Mouse (Mus musculus) kidney, postnatal 25 days (tissue): Measurements from ENCODE around the gene Atxn7l1.
"Not testable (repeated sequence)": the region's sequence is repeated elsewhere in the genome, so short reads cannot be mapped to it uniquely, and the experiment has no call there.

ENCODE experiments used
- DNase-seq, 2 experiments: peaks; one replicate each; pipeline ENCODE4 v3.0.0; 2021; ENCODE audit warnings: mixed read lengths in 2 of 2

Gene Atxn7l1

GRCm38 (mm10) chr12:33153850-33154249, 6.4 kb downstream of the Atxn7l1 start:
- no peak for DNase-seq

GRCm38 (mm10) chr12:33154732-33155131, 7.2 kb downstream of the Atxn7l1 start:
- no peak for DNase-seq

GRCm38 (mm10) chr12:33156334-33157018, 9.0 kb downstream of the Atxn7l1 start:
- no peak for DNase-seq

GRCm38 (mm10) chr12:33158256-33158655, 10.8 kb downstream of the Atxn7l1 start:
- DNase-seq: no peak

DNA sequence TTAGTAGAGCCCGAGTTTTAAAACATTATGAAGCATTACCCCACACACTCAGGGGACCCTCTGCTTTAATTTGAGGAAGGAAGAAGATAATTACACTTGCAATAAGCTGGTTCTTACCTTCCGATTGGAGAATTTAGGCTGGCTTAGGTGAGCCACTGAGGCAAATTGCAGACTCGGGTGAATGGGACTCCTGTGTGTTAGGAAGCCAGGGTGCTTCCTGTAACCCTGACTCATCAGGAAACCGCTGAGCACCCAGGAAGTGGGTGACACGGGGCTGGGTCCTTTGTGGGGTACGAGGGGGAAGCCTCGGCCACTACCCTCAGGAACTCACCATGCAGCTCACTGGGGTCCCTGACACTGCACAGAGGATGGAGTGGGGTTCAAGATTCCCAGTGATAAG, 12.9 kb downstream of the Atxn7l1 start:
- no peak for DNase-seq

- peak; percentile 9 to 38 for DNase-seq
Observed at GRCm38 (mm10) chr12:33162541-33162940, 15.0 kb downstream of the Atxn7l1 start.

- DNase-seq: not testable (repeated sequence)
Observed at GRCm38 (mm10) chr12:33164019-33164418, 16.5 kb downstream of the Atxn7l1 start.

GRCm38 (mm10) chr12:33166712-33167111, 19.2 kb downstream of the Atxn7l1 start:
- peak in 1 of 2 experiments; percentile 14 for DNase-seq

DNA sequence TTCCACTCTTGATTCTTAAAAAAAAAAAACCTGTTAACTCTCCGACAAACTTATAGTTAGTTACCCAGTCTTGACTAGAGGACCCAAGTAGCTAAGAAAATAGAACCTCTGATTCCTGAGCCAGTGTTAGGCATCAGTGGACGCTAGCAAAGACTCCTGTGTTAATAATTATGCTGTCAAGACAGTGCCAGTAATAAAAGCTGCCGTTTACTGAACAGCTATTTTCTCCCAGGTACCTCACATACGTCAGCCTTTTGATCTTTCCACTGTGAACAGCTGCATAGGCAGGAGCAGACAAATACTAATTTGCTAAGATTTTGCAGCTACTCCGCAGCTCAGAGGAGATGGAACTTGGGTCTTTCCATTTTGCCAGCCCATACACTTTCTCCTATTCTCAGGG, 20.1 kb downstream of the Atxn7l1 start:
- no peak for DNase-seq

DNA sequence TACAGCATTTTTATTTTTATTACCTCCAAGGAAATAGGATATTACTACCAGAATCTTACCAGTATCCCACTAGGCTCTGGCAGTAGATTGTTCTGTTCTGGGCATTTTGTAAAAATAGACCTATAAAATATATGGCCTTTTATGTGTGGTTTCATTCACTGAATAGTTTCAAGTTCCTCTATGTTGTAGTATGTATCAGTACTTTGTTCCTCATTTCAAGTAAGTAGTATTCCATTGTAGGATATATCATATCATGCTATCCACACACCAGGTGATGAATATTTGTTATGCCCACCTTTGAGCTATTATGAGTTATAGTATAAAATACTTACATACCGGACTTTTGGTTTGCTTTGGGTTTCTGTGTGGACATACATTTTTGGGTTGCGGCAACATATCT, 21.0 kb downstream of the Atxn7l1 start:
- no peak for DNase-seq

DNA sequence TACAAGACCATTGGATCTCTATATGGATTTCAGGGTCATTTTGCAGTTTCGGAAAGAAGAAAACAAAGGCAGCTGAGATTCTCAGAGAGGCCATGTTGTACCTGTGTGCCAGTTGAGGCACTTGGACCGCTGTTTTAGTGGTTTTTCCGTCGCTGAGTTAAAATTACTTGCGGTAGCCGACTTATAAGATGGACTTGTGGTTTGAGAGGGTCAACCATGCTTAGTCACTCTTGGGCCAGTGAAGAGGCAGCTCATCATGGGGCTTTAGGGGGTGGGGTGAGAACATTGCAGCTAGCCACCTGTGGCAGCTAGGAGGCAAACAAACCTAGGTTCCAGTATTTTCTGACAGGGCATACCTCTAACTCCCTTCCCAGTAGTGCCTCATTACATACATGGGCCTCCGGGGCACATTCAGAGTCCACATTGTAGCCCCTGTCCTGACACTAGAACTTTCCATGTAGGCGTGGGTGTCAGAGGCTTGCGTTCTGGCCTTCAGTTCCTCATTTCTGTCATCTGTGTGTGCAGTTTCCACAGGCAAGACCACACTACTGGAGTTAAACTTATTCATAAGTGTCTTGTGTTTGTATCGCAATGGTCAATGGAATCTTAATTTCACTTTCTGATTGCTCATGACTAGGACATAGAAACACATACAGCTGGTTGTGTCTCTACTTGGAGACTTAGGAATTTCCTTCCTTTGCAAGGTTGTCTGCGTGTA, 22.4 kb downstream of the Atxn7l1 start:
- DNase-seq: no peak

- no peak for DNase-seq
Observed at GRCm38 (mm10) chr12:33170822-33171221, 23.3 kb downstream of the Atxn7l1 start.

DNA sequence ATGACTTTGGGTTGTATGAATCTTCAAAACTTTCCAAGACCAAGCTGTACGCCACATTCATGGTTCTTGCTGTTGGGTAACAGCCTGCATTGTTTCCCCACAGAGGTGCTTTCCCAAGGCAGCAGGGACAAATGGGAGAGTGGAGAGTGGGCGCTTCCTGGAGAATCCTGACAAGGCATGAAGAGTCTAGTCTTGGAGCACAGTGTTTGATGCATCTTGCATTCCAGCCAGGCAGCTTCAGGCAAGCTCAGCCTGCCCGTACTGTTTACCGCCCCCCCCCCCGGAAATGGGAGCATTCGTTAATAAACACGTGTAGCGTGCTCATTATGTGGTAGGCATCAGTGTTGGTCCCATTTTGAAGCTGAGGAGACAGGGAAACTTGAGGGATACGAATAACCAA, 25.4 kb downstream of the Atxn7l1 start:
- no peak for DNase-seq

GRCm38 (mm10) chr12:33173720-33174141, 26.2 kb downstream of the Atxn7l1 start:
- DNase-seq: no peak

DNA sequence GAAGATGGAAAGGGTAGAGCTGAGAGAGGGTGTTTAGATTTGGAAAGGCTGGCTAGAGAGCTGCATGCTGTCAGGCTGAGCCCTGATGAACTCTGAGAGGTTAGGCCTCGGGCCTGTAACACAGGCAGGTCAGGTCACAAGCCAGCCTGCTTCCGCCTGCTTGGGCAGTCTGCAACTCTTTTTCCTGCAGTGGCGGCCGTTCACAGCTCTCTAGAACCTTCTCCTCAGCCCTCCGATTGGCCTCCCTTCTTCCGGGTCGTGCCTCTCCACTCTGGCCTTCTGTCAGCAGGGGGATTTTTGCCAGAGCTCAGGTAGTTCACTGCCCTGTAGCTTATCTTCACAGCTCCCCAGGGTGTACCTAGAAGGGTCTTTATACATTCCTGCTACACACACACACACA, 26.7 kb downstream of the Atxn7l1 start:
- peak; percentile 20 to 48 for DNase-seq

- DNase-seq: no peak
Observed at GRCm38 (mm10) chr12:33174675-33175357, 27.3 kb downstream of the Atxn7l1 start.

GRCm38 (mm10) chr12:33175621-33176554, 28.4 kb downstream of the Atxn7l1 start:
- peak; percentile 69 to 81 for DNase-seq

DNA sequence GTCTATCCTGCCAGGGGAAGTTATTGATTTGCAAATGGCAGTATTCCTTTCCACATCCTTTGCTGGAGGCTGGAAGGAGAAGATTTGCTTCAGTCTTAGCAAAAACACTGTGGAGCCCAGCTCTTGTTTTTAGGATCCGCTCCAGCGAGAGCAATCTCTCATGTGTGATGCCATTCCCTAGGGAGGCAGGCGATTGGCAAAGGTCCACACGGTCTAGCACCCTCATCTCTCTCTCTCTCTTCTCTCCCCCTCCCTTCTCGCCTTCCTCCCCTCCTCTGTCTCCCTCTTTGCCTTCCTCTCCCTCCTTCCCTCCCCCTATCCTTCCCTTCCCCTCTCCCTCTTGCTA, 29.0 kb downstream of the Atxn7l1 start:
- DNase-seq: peak; percentile 36 to 40

DNA sequence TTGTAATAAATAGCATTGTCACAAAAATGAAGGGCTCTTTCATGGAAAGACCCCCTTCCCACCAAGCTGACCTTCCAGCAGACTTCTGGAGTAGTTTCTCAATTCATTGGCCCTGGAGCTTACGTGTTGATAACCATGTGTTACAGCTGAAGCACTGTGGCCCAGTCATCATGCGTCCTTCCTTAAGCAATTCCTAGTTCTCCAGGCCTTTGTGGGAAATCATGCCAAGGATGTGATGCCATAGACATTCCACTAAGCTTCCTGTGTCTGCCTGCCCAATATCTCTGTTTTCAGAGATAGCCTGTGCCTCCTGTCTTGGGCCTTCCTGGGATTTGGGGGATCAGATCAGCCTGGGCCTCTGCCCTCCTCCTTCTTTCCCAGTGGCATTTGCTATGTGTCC, 32.9 kb downstream of the Atxn7l1 start:
- no peak for DNase-seq

DNA sequence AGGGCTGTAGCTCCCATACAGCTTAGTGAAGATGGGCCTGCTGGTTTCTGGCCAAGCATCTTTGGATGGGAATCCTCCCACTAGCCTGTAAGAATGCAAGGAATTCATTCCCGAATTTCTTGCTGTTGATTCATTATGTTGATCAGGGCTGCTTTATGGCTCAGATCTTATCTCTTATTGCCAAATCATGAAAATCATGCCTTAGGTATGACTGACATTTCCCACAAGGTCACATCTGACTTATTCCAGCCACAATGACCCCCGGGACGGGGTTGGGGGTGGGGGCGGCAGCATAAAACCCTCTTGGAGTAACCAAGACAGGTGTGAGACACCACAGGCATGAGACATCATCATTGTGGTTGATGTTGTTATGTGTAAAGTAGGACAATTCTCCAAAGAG, 34.4 kb downstream of the Atxn7l1 start:
- no peak for DNase-seq

DNA sequence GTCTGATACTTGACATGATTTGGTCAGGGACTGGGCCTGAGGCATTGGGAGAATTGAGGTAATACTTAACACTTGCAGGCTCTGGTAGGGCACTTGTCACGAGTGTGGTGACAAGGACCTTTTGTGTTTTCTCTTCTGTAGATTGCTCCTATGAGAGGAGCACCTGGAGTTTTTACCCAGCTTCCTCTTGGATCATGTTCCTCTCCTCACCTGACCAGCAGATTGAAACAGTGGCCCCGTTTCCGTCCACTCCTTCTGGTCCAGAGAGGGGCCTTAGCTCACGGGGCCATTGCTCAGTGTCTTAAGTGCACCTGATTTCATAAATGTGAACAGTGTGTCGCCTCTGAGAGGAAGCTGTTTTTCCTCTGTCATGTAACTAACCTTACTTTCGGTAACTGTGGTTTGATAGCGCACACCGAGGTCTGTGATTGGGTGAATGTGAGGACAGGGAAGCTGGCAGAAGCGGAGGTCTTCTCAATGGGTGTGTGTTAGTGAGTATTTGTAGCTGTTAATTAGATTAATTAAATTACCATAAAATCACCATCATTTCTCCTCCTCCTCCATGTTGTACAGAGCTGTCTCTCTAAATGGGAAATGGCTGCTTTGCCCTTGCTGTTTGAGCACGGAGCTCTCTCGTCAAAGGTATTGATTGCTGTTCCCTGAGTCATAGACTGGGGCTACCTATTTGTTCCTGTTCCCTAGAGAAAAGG, 35.1 kb downstream of the Atxn7l1 start:
- no peak for DNase-seq

DNA sequence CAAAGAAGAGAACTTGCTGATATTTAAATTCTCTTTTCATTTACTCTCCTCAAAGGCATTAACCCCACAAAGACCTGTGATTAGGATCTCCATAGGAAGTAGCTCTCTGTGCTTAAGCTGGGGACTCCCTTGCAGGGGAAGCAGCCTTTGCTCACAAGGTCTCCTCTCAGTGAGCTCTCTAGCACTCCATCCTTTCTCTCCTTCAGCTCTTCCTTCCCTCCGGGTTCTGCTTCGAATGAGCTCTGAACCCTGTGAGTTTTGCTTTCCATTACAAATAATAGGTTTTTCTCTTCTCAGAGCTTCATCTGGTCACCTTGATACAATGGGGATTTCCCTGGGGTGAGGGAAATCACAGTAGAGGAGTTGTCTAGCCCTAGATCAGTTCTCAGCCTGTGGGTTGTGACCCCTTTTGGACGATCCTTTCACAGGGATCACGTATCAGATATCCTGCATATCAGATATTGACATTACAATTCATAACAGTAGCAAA, 35.7 kb downstream of the Atxn7l1 start:
- DNase-seq: no peak
